Mouse (Mus musculus) frontal cortex, adult 2 months (tissue): ENCODE results near the gene Ralbp1. TPM values are rescaled to one million over a fixed set of nuclear protein-coding genes. Genes with fewer than 3 reads are reported as not detected.

Source experiments
- DNase-seq, 2 experiments: peaks; one replicate each; pipeline ENCODE4 v3.0.0; 2022; ENCODE audit warnings: low spot score in 1 of 2; ENCODE audit errors: extremely low spot score in 1 of 2
- polyA plus RNA-seq: library from polyadenylated mRNA; depleted of rRNA; stranded (reverse); fragments of >200 nt; gene quantifications from 2 replicates; pipeline ENCODE4 v1.2.3, GENCODE M21; 2012; rRNA removed

Gene Ralbp1
- polyA plus RNA-seq, 1 experiment = 50.2 TPM

- no peak for DNase-seq
Observed at GRCm38 (mm10) chr17:65805966-65806365, 79.6 kb downstream of the Ralbp1 start.

GRCm38 (mm10) chr17:65802026-65802425 lies 83.6 kb downstream of the Ralbp1 start:
- no peak for DNase-seq

GRCm38 (mm10) chr17:65800451-65800850 lies 85.1 kb downstream of the Ralbp1 start:
- DNase-seq = no peak

- no peak for DNase-seq
Observed at GRCm38 (mm10) chr17:65799353-65799752, 86.2 kb downstream of the Ralbp1 start.

GRCm38 (mm10) chr17:65798446-65798845 lies 87.2 kb downstream of the Ralbp1 start:
- DNase-seq = no peak

Other genes with a start within 250 kb of the Ralbp1 start
- gene Txndc2, start 243.6 kb downstream of the Ralbp1 start, polyA plus RNA-seq = 0.10 and 0.19 TPM in 2 replicates
- 74.9 and 77.4 TPM in 2 replicates for gene Rab31, start 113.0 kb downstream of the Ralbp1 start, polyA plus RNA-seq
- gene Ppp4r1, start 103.2 kb downstream of the Ralbp1 start, polyA plus RNA-seq = 72.2 and 73.3 TPM in 2 replicates
- gene Twsg1, start 65.4 kb upstream of the Ralbp1 start, polyA plus RNA-seq = 19.9 and 24.8 TPM in 2 replicates
- 24.4 and 26.1 TPM in 2 replicates for gene Ankrd12, start 191.3 kb upstream of the Ralbp1 start, polyA plus RNA-seq
- gene Ndufv2, start 215.8 kb upstream of the Ralbp1 start, polyA plus RNA-seq = 181 and 184 TPM in 2 replicates
- 43.2 and 46.6 TPM in 2 replicates for gene Washc1, start 225.7 kb upstream of the Ralbp1 start, polyA plus RNA-seq
- gene Ddx11, start 237.7 kb upstream of the Ralbp1 start, polyA plus RNA-seq = 2.5 and 3.6 TPM in 2 replicates